Mouse (Mus musculus) bone marrow, adult 2 months (tissue): ENCODE results near the gene Suz12.

Source experiments
- CTCF ChIP-seq: fragments of 200-500 bp; IDR thresholded peaks from 2 replicates; pipeline ENCODE4 v1.5.1; 2011; ENCODE audit warnings: low read length, control low read depth; ENCODE audit not compliant: control insufficient read depth, insufficient read depth
- POLR2A ChIP-seq: fragments of 200-500 bp; IDR thresholded peaks from 2 replicates; pipeline ENCODE4 v1.6.1; 2011; ENCODE audit warnings: low read depth, mild to moderate bottlenecking, control low read depth, low read length, borderline replicate concordance; ENCODE audit not compliant: control insufficient read depth

DNA sequence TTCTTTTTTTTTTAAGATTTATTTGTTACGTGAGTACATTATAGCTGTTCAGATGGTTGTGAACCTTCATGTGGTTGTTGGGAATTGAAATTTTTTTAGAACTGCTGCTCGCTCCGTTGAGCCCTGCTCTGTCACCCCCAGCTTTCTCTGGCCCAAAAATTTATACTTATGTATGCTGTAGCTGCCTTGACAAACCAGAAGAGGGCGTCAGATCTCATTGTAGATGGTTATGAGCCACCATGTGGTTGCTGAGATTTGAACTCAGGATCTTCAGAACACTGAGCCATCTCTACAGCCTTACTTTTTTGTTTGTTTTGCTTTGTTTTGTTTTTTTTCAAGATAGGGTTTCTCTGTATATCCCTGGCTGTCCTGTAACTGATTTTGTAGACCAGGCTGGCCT is 28.4 kb downstream of the Suz12 start:
- TF ChIP-seq CTCF (no peak), POLR2A (no peak)
